Mouse (Mus musculus): ENCODE measurements around the gene Ropn1l. TPM values are rescaled to one million over a fixed set of nuclear protein-coding genes. Genes with fewer than 3 reads are reported as not detected.

The Ropn1l gene
- polyA plus RNA-seq, 1 experiment from 2014 or later = 3.5 TPM

- Histone ChIP-seq H3K27me3 (replicated peaks; ENCODE audit: control insufficient read depth, insufficient read depth, low read length) (no peaks in the 10 kb centered on the region; the same call in 1 of the 2 replicates), H3K4me1 (ENCODE audit: control insufficient read depth, insufficient read depth, low read length) (no peaks in the 10 kb centered on the region), H3K4me3 (ENCODE audit: low read depth, low read length) (no peak overlapping the region), H3K9ac (ENCODE audit: low read depth, low read length) (no peak overlapping the region), H3K27ac (replicated peaks; ENCODE audit: low read depth, low read length) (no peak overlapping the region), H3K36me3 (ENCODE audit: control insufficient read depth, insufficient read depth, low read length) (no peaks in the 10 kb centered on the region), H3K4me2 (ENCODE audit: low read depth, low read length) (no peak overlapping the region), H3K9me3 (ENCODE audit: control insufficient read depth, low read length) (no peaks in the 10 kb centered on the region)
- 65% methylated on average over 7 of the region's 7 CpGs for WGBS
- ATAC-seq (ENCODE audit: low read depth) (no peak), DNase-seq (ENCODE audit: low spot score) (no peak)
Observed at GRCm38 (mm10) chr15:31422649-31423369, 30.7 kb downstream of the Ropn1l start.

- Histone ChIP-seq H3K4me2 (ENCODE audit: low read depth, low read length) (no peak overlapping the region), H3K4me1 (ENCODE audit: control insufficient read depth, insufficient read depth, low read length) (no peaks in the 10 kb centered on the region), H3K27ac (replicated peaks; ENCODE audit: low read depth, low read length) (no peak overlapping the region), H3K36me3 (ENCODE audit: control insufficient read depth, insufficient read depth, low read length) (no peaks in the 10 kb centered on the region), H3K4me3 (ENCODE audit: low read depth, low read length) (no peak overlapping the region), H3K9me3 (ENCODE audit: control insufficient read depth, low read length) (no peaks in the 10 kb centered on the region), H3K27me3 (replicated peaks; ENCODE audit: control insufficient read depth, insufficient read depth, low read length) (no peaks in the 10 kb centered on the region), H3K9ac (ENCODE audit: low read depth, low read length) (no peak overlapping the region)
- ATAC-seq (ENCODE audit: low read depth) = no peak
- DNase-seq (ENCODE audit: low spot score) = no peak
- WGBS = 41% methylated on average over 9 of the region's 9 CpGs
Observed at GRCm38 (mm10) chr15:31419037-31419436, 34.5 kb downstream of the Ropn1l start.

- Histone ChIP-seq H3K9me3 (ENCODE audit: control insufficient read depth, low read length) (no peaks in the 10 kb centered on the region), H3K27ac (replicated peaks; ENCODE audit: low read depth, low read length) (0 out of 2 replicates have a peak overlapping the region, but pooled peaks have one; percentile 28), H3K27me3 (replicated peaks; ENCODE audit: control insufficient read depth, insufficient read depth, low read length) (no peaks in the 10 kb centered on the region), H3K4me2 (ENCODE audit: low read depth, low read length) (no peak overlapping the region), H3K4me1 (ENCODE audit: control insufficient read depth, insufficient read depth, low read length) (no peaks in the 10 kb centered on the region), H3K36me3 (ENCODE audit: control insufficient read depth, insufficient read depth, low read length) (no peaks in the 10 kb centered on the region), H3K9ac (ENCODE audit: low read depth, low read length) (no peak overlapping the region), H3K4me3 (ENCODE audit: low read depth, low read length) (no peak overlapping the region)
- no peak for ATAC-seq (ENCODE audit: low read depth)
- no peak for DNase-seq (ENCODE audit: low spot score)
- 31% methylated on average over 7 of the region's 7 CpGs for WGBS
Observed at GRCm38 (mm10) chr15:31418686-31419024, 34.9 kb downstream of the Ropn1l start.

GRCm38 (mm10) chr15:31417796-31418685 is 35.5 kb downstream of the Ropn1l start:
- H3K4me2 ChIP-seq (ENCODE audit: low read depth, low read length) = peak overlapping the region; percentile 21; the same call in 1 of the 2 replicates

GRCm38 (mm10) chr15:31417409-31417795 is 36.1 kb downstream of the Ropn1l start:
- no peak for ATAC-seq (ENCODE audit: low read depth)
- H3K9ac ChIP-seq (ENCODE audit: low read depth, low read length) = no peak overlapping the region
- H3K4me3 ChIP-seq (ENCODE audit: low read depth, low read length) = no peak overlapping the region
- H3K4me1 ChIP-seq (ENCODE audit: control insufficient read depth, insufficient read depth, low read length) = no peaks in the 10 kb centered on the region
- no peaks in the 10 kb centered on the region for H3K36me3 ChIP-seq (ENCODE audit: control insufficient read depth, insufficient read depth, low read length)
- DNase-seq (ENCODE audit: low spot score) = no peak
- no peak overlapping the region for H3K4me2 ChIP-seq (ENCODE audit: low read depth, low read length)
- H3K27ac ChIP-seq (replicated peaks; ENCODE audit: low read depth, low read length) = no peak overlapping the region
- no peaks in the 10 kb centered on the region for H3K27me3 ChIP-seq (replicated peaks; ENCODE audit: control insufficient read depth, insufficient read depth, low read length)
- 78% methylated on average over 6 of the region's 6 CpGs for WGBS
- H3K9me3 ChIP-seq (ENCODE audit: control insufficient read depth, low read length) = no peaks in the 10 kb centered on the region

More at GRCm38 (mm10) chr15:31417796-31418685, 35.5 kb downstream of the Ropn1l start:
- H3K9ac ChIP-seq (ENCODE audit: low read depth, low read length) = no peak overlapping the region
- no peaks in the 10 kb centered on the region for H3K9me3 ChIP-seq (ENCODE audit: control insufficient read depth, low read length)
- H3K4me3 ChIP-seq (ENCODE audit: low read depth, low read length) = no peak overlapping the region
- DNase-seq (ENCODE audit: low spot score) (no peak), ATAC-seq (ENCODE audit: low read depth) (no peak; the same call in 1 of the 2 replicates)
- 0 out of 2 replicates have a peak overlapping the region, but pooled peaks have one; percentile 28 for H3K27ac ChIP-seq (replicated peaks; ENCODE audit: low read depth, low read length)
- H3K4me1 ChIP-seq (ENCODE audit: control insufficient read depth, insufficient read depth, low read length) = no peaks in the 10 kb centered on the region
- WGBS = 52% methylated on average over 21 of the region's 21 CpGs
- H3K27me3 ChIP-seq (replicated peaks; ENCODE audit: control insufficient read depth, insufficient read depth, low read length) = no peaks in the 10 kb centered on the region
- H3K36me3 ChIP-seq (ENCODE audit: control insufficient read depth, insufficient read depth, low read length) = no peaks in the 10 kb centered on the region

- 43% methylated on average over 4 of the region's 4 CpGs for WGBS
- H3K27ac ChIP-seq (replicated peaks; ENCODE audit: low read depth, low read length) = no peak overlapping the region
Observed at GRCm38 (mm10) chr15:31415181-31415580, 38.4 kb downstream of the Ropn1l start.

GRCm38 (mm10) chr15:31414179-31414898 is 39.2 kb downstream of the Ropn1l start:
- H3K9ac ChIP-seq (ENCODE audit: low read depth, low read length) = no peak overlapping the region
- no peak overlapping the region for H3K27ac ChIP-seq (replicated peaks; ENCODE audit: low read depth, low read length)
- no peaks in the 10 kb centered on the region for H3K36me3 ChIP-seq (ENCODE audit: control insufficient read depth, insufficient read depth, low read length)
- H3K4me1 ChIP-seq (ENCODE audit: control insufficient read depth, insufficient read depth, low read length) = no peaks in the 10 kb centered on the region
- no peak overlapping the region for H3K4me3 ChIP-seq (ENCODE audit: low read depth, low read length)
- H3K27me3 ChIP-seq (replicated peaks; ENCODE audit: control insufficient read depth, insufficient read depth, low read length) = no peaks in the 10 kb centered on the region
- ATAC-seq (ENCODE audit: low read depth) (no peak), DNase-seq (ENCODE audit: low spot score) (no peak)
- H3K9me3 ChIP-seq (ENCODE audit: control insufficient read depth, low read length) = no peaks in the 10 kb centered on the region
- WGBS = 56% methylated on average over 6 of the region's 6 CpGs
- H3K4me2 ChIP-seq (ENCODE audit: low read depth, low read length) = no peak overlapping the region

More at GRCm38 (mm10) chr15:31415181-31415580, 38.4 kb downstream of the Ropn1l start:
- H3K9ac ChIP-seq (ENCODE audit: low read depth, low read length) = no peak overlapping the region
- H3K4me3 ChIP-seq (ENCODE audit: low read depth, low read length) = no peak overlapping the region
- ATAC-seq (ENCODE audit: low read depth) = no peak
- no peak for DNase-seq (ENCODE audit: low spot score)
- H3K27me3 ChIP-seq (replicated peaks; ENCODE audit: control insufficient read depth, insufficient read depth, low read length) = no peaks in the 10 kb centered on the region
- no peaks in the 10 kb centered on the region for H3K9me3 ChIP-seq (ENCODE audit: control insufficient read depth, low read length)
- no peak overlapping the region for H3K4me2 ChIP-seq (ENCODE audit: low read depth, low read length)
- H3K36me3 ChIP-seq (ENCODE audit: control insufficient read depth, insufficient read depth, low read length) = no peaks in the 10 kb centered on the region
- no peaks in the 10 kb centered on the region for H3K4me1 ChIP-seq (ENCODE audit: control insufficient read depth, insufficient read depth, low read length)

DNA sequence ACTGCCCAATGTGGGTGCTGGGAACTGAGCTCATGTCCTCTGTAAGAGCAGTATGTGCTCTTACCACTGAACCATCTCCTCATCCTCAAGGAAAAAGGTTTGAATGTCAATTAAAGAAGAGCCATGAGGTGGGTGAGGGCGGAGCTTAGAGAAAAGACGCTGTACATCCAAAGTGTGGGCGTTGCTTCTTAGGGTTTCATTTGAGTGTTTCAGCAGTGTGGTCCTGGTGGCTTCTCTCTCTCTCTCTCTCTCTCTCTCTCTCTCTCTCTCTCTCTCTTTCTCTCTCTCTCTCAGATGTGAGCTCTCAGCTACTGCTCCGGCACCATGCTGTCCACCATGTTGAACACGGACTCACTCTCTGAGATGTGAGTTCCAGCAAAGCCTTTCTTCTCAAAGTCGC is 39.9 kb downstream of the Ropn1l start:
- no peak overlapping the region for H3K4me3 ChIP-seq (ENCODE audit: low read depth, low read length)
- H3K4me1 ChIP-seq (ENCODE audit: control insufficient read depth, insufficient read depth, low read length) = no peaks in the 10 kb centered on the region
- H3K9ac ChIP-seq (ENCODE audit: low read depth, low read length) = no peak overlapping the region
- H3K27ac ChIP-seq (replicated peaks; ENCODE audit: low read depth, low read length) = no peak overlapping the region
- DNase-seq (ENCODE audit: low spot score) = no peak
- no peaks in the 10 kb centered on the region for H3K36me3 ChIP-seq (ENCODE audit: control insufficient read depth, insufficient read depth, low read length)
- H3K4me2 ChIP-seq (ENCODE audit: low read depth, low read length) = no peak overlapping the region
- ATAC-seq (ENCODE audit: low read depth) = no peak
- no peaks in the 10 kb centered on the region for H3K9me3 ChIP-seq (ENCODE audit: control insufficient read depth, low read length)
- WGBS = 87% methylated on average over 6 of the region's 6 CpGs
- no peaks in the 10 kb centered on the region for H3K27me3 ChIP-seq (replicated peaks; ENCODE audit: control insufficient read depth, insufficient read depth, low read length)

Data from embryonic facial prominence, embryonic 14.5 days (tissue).